Mouse (Mus musculus): ENCODE results near the gene Smyd1. TPM values are rescaled to one million over a fixed set of nuclear protein-coding genes. Genes with fewer than 3 reads are reported as not detected.

Smyd1 gene
- polyA plus RNA-seq, 1 experiment from 2014 or later = 0.43 TPM

DNA sequence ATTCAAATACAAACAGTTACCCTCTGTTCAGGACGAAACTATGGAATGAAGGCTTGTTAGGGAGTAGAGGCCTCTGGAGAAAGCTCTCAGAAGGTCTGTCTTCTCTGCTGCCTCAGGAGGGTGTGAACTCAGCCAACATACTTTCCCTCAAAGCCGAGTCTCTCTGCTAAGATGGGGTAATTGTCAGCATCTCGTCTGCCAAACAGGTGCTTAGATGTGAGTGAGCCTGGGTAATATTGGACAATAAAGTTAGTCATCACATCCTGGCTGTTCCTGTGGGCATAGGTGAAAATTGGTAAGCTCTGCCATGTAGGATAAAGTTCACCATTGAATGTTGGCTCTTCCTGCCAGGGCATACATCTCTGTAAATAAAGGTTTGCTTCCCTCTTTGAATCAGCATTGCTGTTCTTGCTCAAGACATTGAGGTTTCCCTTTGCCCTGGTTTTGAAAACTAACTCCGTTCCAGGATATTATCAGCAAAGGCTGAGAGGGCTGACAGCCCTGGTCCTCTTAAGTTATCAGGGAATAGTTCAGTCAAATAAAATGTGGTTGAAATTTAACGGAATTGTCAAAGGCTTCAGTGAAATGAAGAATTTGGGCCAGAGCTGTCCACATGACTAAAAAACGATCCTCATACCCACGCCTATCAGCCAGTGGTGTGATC, 137.0 kb downstream of the Smyd1 start:
- no peaks in the 10 kb centered on the region for H3K36me3 ChIP-seq
- H3K9ac ChIP-seq = no peak overlapping the region
- no peaks in the 10 kb centered on the region for H3K27me3 ChIP-seq
- H3K4me2 ChIP-seq = no peak overlapping the region
- ATAC-seq (ENCODE audit: low FRiP score) = no peak
- no peak overlapping the region for H3K27ac ChIP-seq
- H3K4me3 ChIP-seq = no peak overlapping the region
- 89% methylated on average over 7 of the region's 7 CpGs for WGBS
- H3K4me1 ChIP-seq (replicated peaks) = no peaks in the 10 kb centered on the region
- H3K9me3 ChIP-seq = no peaks in the 10 kb centered on the region

DNA sequence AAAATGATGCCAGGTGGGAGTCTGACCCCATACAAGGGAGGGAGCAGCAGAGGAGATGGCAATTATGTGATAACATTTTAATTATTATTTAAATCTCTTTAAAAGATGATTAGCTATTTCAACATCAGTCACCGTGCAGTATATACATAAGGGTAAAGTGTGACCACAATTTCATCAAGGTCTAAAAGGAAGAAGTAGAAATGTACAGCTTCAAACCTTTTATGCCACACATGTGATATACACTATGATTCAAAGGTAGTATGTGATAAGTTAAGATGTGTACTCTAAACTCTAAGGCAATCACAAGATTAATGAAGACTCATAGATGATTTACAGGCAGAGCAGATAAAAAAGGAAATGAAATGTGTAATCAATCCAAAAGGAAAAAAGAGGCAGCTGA, 141.4 kb downstream of the Smyd1 start:
- WGBS = 88% methylated on average over 1 of the region's 1 CpGs
- H3K27me3 ChIP-seq = no peaks in the 10 kb centered on the region
- no peak overlapping the region for H3K27ac ChIP-seq
- no peaks in the 10 kb centered on the region for H3K36me3 ChIP-seq
- H3K9me3 ChIP-seq = no peaks in the 10 kb centered on the region
- no peak for ATAC-seq (ENCODE audit: low FRiP score)
- no peak overlapping the region for H3K4me3 ChIP-seq
- H3K9ac ChIP-seq = no peak overlapping the region
- no peak overlapping the region for H3K4me2 ChIP-seq
- no peaks in the 10 kb centered on the region for H3K4me1 ChIP-seq (replicated peaks)

DNA sequence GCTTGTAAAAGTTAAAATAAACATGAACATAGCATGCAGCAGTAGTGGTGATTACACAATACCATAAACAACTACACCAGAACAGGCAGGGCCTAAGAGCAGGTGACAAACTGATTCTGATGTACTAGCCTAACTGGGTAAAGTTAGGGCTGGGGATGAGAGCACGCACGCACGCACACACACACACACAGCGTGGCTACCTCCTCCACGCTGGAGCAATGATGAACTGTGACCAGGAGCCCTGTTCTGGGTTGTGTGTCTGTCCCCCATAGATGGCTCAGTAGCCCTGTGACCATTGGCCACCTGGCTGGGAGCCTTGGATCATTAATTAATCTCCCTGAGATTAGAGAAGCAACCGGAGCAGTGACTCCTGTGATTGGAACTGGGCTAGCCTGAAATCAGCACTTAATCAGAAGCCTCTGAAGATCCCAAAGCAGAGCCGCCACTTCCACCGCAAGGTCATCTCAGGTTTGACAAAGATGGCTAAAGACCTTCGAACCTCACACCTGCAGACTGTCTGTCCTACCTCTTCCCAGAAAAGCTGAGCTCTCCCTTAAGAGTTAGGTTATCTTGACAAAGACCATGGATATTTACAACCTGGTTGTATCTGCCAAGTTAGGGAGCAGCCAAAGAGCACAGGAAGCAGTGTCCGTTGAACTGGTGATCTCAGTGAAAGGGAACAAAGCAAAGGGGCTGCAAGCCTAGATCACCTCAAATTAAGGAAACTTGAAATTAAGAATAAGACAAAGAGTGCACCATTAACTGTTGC, 149.0 kb downstream of the Smyd1 start:
- H3K4me1 ChIP-seq (replicated peaks) = no peaks in the 10 kb centered on the region
- H3K4me3 ChIP-seq = no peak overlapping the region
- no peak for ATAC-seq (ENCODE audit: low FRiP score)
- no peak overlapping the region for H3K9ac ChIP-seq
- H3K27me3 ChIP-seq = no peaks in the 10 kb centered on the region
- H3K9me3 ChIP-seq = no peaks in the 10 kb centered on the region
- H3K27ac ChIP-seq = no peak overlapping the region
- 91% methylated on average over 10 of the region's 10 CpGs for WGBS
- H3K36me3 ChIP-seq = no peaks in the 10 kb centered on the region
- H3K4me2 ChIP-seq = no peak overlapping the region

- H3K4me3 ChIP-seq = no peak overlapping the region
- H3K36me3 ChIP-seq = no peaks in the 10 kb centered on the region
- H3K9ac ChIP-seq = no peak overlapping the region
- H3K9me3 ChIP-seq = no peaks in the 10 kb centered on the region
- ATAC-seq (ENCODE audit: low FRiP score) = 0 out of 2 replicates have a peak, but pooled peaks have one; percentile 17
- no peak overlapping the region for H3K27ac ChIP-seq
- WGBS = 62% methylated on average over 6 of the region's 6 CpGs
- H3K27me3 ChIP-seq = no peaks in the 10 kb centered on the region
- no peaks in the 10 kb centered on the region for H3K4me1 ChIP-seq (replicated peaks)
- H3K4me2 ChIP-seq = no peak overlapping the region
Observed at GRCm38 (mm10) chr6:71166551-71167169, 155.4 kb downstream of the Smyd1 start.

DNA sequence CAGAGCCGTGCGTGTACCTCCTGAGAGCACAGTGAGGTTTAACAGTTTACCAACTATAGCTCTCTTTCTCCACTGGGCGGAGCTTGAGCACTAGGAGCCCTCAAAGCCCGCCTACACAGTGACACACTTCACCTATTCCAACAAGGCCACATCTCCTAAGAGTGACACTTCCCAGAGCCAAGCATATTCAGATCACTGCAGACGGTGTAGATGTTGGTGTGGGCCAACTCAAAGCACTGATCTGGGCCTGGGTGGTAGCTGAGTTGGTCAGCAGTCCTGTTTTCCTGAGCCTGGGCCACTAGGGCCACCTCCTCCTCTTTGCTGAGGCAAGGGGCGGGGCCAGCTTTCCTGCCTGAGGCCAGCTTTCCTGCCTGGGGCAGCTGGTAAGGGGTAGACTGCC, 157.6 kb downstream of the Smyd1 start:
- no peaks in the 10 kb centered on the region for H3K36me3 ChIP-seq
- no peak overlapping the region for H3K9ac ChIP-seq
- H3K27me3 ChIP-seq = no peaks in the 10 kb centered on the region
- H3K4me1 ChIP-seq (replicated peaks) = no peaks in the 10 kb centered on the region
- no peak overlapping the region for H3K27ac ChIP-seq
- H3K9me3 ChIP-seq = no peaks in the 10 kb centered on the region
- 40% methylated on average over 6 of the region's 6 CpGs for WGBS
- no peak overlapping the region for H3K4me3 ChIP-seq
- no peak for ATAC-seq (ENCODE audit: low FRiP score)
- H3K4me2 ChIP-seq = no peak overlapping the region

Small RNA genes within 50 kb of the gene (microRNA-seq; reads per million reads assigned to microRNA genes)
- 20.0 reads per million, percentile 30 among the genes with 10 or more reads in this experiment for gene Mir8112

Other genes starting within 250 kb of the Smyd1 start
- 4.2 and 4.6 TPM in 2 replicates for gene Thnsl2, start 177.8 kb downstream of the Smyd1 start, polyA plus RNA-seq (2015; fragmentation: Nextera tagmentation; extraction: Ambion mirVana)
- gene Fabp1, start 122.4 kb downstream of the Smyd1 start, polyA plus RNA-seq (2015; fragmentation: Nextera tagmentation; extraction: Ambion mirVana) = not detected in 2 replicates
- gene Krcc1, start 50.6 kb downstream of the Smyd1 start, polyA plus RNA-seq (2015; fragmentation: Nextera tagmentation; extraction: Ambion mirVana) = 24.2 and 25.5 TPM in 2 replicates
- gene Cd8b1, start 555 bp upstream of the Smyd1 start, polyA plus RNA-seq (2015; fragmentation: Nextera tagmentation; extraction: Ambion mirVana) = 0.10 TPM in 1 of 2 replicates, not detected in the other
- gene Cd8a, start 51.2 kb upstream of the Smyd1 start, polyA plus RNA-seq (2015; fragmentation: Nextera tagmentation; extraction: Ambion mirVana) = not detected in 2 replicates
- gene Rmnd5a, start 118.4 kb upstream of the Smyd1 start, polyA plus RNA-seq (2015; fragmentation: Nextera tagmentation; extraction: Ambion mirVana) = 7.8 and 9.0 TPM in 2 replicates
- 23.1 and 23.8 TPM in 2 replicates for gene Rnf103, start 171.7 kb upstream of the Smyd1 start, polyA plus RNA-seq (2015; fragmentation: Nextera tagmentation; extraction: Ambion mirVana)
- 53.9 and 55.0 TPM in 2 replicates for gene Chmp3, start 221.6 kb upstream of the Smyd1 start, polyA plus RNA-seq (2015; fragmentation: Nextera tagmentation; extraction: Ambion mirVana)